Mouse (Mus musculus): ENCODE results near the gene C530008M17Rik.
"Not testable (repeated sequence)": the region's sequence is repeated elsewhere in the genome, so short reads cannot be mapped to it uniquely, and the experiment has no call there.

C530008M17Rik gene

DNA sequence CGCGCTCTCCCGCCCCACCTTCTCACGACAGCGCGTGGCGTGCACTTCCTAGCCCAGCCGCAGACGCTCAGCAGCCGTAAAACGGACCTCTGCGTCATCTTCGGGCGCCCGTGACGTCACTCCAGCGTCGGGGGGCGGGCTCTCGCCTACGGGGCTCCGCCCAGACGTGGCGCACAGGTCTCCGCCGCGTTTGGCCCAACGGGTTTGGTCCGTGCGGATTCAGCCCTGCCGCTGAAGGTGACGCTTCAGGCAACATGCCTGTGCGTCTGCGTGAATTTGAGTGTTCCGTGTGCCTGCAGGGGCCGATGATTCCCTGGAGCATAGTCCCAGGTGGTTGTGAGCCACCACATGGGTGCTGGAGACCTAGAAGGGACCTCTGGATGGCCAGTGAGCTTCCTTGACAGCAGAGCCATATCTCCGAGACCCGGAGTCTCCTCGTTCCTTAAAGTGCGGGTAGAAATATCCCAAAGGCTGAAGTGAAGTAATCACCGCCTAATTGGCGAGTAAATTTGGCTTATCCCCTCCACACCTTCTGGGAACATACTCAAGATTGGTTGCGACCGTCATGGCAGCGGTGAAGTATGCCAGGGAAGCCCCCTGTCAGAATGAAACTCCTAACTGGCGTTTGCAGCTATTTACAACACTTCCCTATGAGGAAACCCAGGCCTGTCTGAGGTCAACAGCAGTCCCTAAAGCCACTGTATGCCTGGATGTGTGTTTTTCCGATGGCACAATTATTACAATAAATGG is 249.3 kb downstream of the C530008M17Rik start, which contains the start of gene Aasdh:
Gene Aasdh (minus strand): TSS at position 110 of the 750 bp plus-strand sequence.
- DNase-seq (ENCODE audit: low read depth) = peak; percentile 85

DNA sequence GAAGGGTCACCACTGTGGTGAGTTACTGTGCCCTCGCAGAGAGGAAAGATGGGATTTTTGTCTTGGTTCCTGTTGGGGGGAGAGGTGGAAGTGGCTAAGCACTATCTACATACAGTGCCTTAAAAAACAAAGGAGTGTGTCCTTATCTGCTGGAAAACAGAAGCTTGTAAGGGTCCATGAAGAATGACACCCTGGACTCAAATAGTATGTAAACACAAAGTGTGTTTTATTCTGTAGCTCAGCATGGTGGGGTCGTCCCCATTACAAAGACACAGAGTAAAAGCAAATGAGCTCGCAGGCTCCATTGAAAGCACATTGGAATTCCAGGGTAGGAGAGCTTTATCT is 249.8 kb downstream of the C530008M17Rik start:
- no peak for DNase-seq (ENCODE audit: low read depth)

- no peak for DNase-seq (ENCODE audit: low read depth)
Measured at GRCm38 (mm10) chr5:76910807-76911206, 254.5 kb downstream of the C530008M17Rik start.

- not testable (repeated sequence) for DNase-seq (ENCODE audit: low read depth)
Measured at GRCm38 (mm10) chr5:76912522-76912921, 256.2 kb downstream of the C530008M17Rik start.

GRCm38 (mm10) chr5:76922833-76923232 is 266.5 kb downstream of the C530008M17Rik start:
- no peak for DNase-seq (ENCODE audit: low read depth)

All from fibroblast of lung, adult 2 months (primary cell).